Mouse (Mus musculus) intestine, embryonic 15.5 days (tissue): ENCODE results near the gene Plagl2. TPM values are rescaled to one million over a fixed set of nuclear protein-coding genes. Genes with fewer than 3 reads are reported as not detected.

Experiments used
- ATAC-seq: fragments of 200-750 bp; cut with Nextera tagmentation; 2 replicates; pipeline ENCODE4 v1.8.0; 2017; ENCODE audit warnings: moderate TSS enrichment, moderate library complexity
- H3K27ac ChIP-seq: fragments of 300-500 bp; sonication (generic); 2 replicates; pipeline ENCODE4 v1.5.1; 2015; ENCODE audit warnings: mild to moderate bottlenecking, inconsistent platforms
- H3K27me3 ChIP-seq: fragments of 300-500 bp; sonication (generic); replicated peaks from 2 replicates; pipeline ENCODE4 v1.6.1; 2015; ENCODE audit warnings: inconsistent platforms
- H3K36me3 ChIP-seq: fragments of 300-500 bp; sonication (generic); 2 replicates; pipeline ENCODE4 v1.6.1; 2015; ENCODE audit warnings: inconsistent platforms
- H3K4me1 ChIP-seq: fragments of 300-500 bp; sonication (generic); replicated peaks from 2 replicates; pipeline ENCODE4 v1.6.1; 2015; ENCODE audit warnings: inconsistent platforms
- H3K4me2 ChIP-seq: fragments of 300-500 bp; sonication (generic); replicated peaks from 2 replicates; pipeline ENCODE4 v1.6.1; 2015; ENCODE audit warnings: mild to moderate bottlenecking, inconsistent platforms
- H3K4me3 ChIP-seq: fragments of 300-500 bp; sonication (generic); replicated peaks from 2 replicates; pipeline ENCODE4 v1.5.1; 2015; ENCODE audit warnings: inconsistent platforms
- H3K9ac ChIP-seq: fragments of 300-500 bp; sonication (generic); 2 replicates; pipeline ENCODE4 v1.6.1; 2015; ENCODE audit warnings: inconsistent platforms
- H3K9me3 ChIP-seq: fragments of 300-500 bp; sonication (generic); 2 replicates; pipeline ENCODE4 v1.6.1; 2016; ENCODE audit warnings: inconsistent platforms
- WGBS: fragments of 180-500 bp; shearing (Covaris S2); methylation state at CpG from one replicate; pipeline ENCODE4 v1.1.7; 2015; 5-methylcytosine and 5-hydroxymethylcytosine counted together
- polyA plus RNA-seq: library from polyadenylated mRNA; unstranded; fragments of >200 nt; fragmentation: Nextera tagmentation; extraction: Ambion mirVana; gene quantifications from 2 replicates; pipeline ENCODE4 v1.2.1, GENCODE M21; 2015

Plagl2 gene
- polyA plus RNA-seq, 1 experiment from 2014 or later = 48.0 TPM

- no peak overlapping the region for H3K4me3 ChIP-seq
- H3K4me2 ChIP-seq = peak overlapping the region; percentile 81
- peak overlapping the region; percentile 97; the same call in 1 of the 2 replicates for H3K27ac ChIP-seq
- no peak for ATAC-seq
- H3K36me3 ChIP-seq = peaks cover 14% of the 10 kb centered on the region
- 60% methylated on average over 4 of the region's 4 CpGs for WGBS
- H3K4me1 ChIP-seq = peaks cover 23% of the 10 kb centered on the region
- no peaks in the 10 kb centered on the region for H3K27me3 ChIP-seq
- H3K9ac ChIP-seq = 0 out of 2 replicates have a peak overlapping the region, but pooled peaks have one; percentile 26
- H3K9me3 ChIP-seq = no peaks in the 10 kb centered on the region
Measured at GRCm38 (mm10) chr2:153237193-153237592, 4.0 kb downstream of the Plagl2 start.

GRCm38 (mm10) chr2:153228523-153228922, 12.7 kb downstream of the Plagl2 start:
- H3K36me3 ChIP-seq = peaks cover 38% of the 10 kb centered on the region
- H3K4me3 ChIP-seq = no peak overlapping the region
- no peak for ATAC-seq

GRCm38 (mm10) chr2:153227959-153228358, 13.3 kb downstream of the Plagl2 start:
- H3K4me1 ChIP-seq = peaks cover 14% of the 10 kb centered on the region; the same call in 1 of the 2 replicates
- H3K27me3 ChIP-seq = no peaks in the 10 kb centered on the region
- H3K9ac ChIP-seq = no peak overlapping the region
- H3K4me2 ChIP-seq = no peak overlapping the region
- H3K9me3 ChIP-seq = no peaks in the 10 kb centered on the region
- 88% methylated on average over 4 of the region's 4 CpGs for WGBS
- H3K27ac ChIP-seq = no peak overlapping the region
- peaks cover 37% of the 10 kb centered on the region for H3K36me3 ChIP-seq
- H3K4me3 ChIP-seq = no peak overlapping the region
- no peak for ATAC-seq

More at GRCm38 (mm10) chr2:153228523-153228922, 12.7 kb downstream of the Plagl2 start:
- no peaks in the 10 kb centered on the region for H3K9me3 ChIP-seq
- no peaks in the 10 kb centered on the region for H3K27me3 ChIP-seq
- peaks cover 14% of the 10 kb centered on the region; the same call in 1 of the 2 replicates for H3K4me1 ChIP-seq
- H3K4me2 ChIP-seq = no peak overlapping the region
- no peak overlapping the region for H3K9ac ChIP-seq
- H3K27ac ChIP-seq = no peak overlapping the region
- WGBS = 77% methylated on average over 5 of the region's 5 CpGs

GRCm38 (mm10) chr2:153225595-153225953, 15.7 kb downstream of the Plagl2 start:
- Histone ChIP-seq H3K9ac (peak overlapping the region; percentile 66; the same call in 1 of the 2 replicates), H3K4me2 (peak overlapping the region; percentile 70), H3K27ac (peak overlapping the region; percentile 3; the same call in 1 of the 2 replicates), H3K4me3 (peak overlapping the region; percentile 49), H3K27me3 (no peaks in the 10 kb centered on the region), H3K4me1 (peaks cover 14% of the 10 kb centered on the region; the same call in 1 of the 2 replicates), H3K9me3 (no peaks in the 10 kb centered on the region), H3K36me3 (peaks cover 17% of the 10 kb centered on the region)
- no peak; the same call in 1 of the 2 replicates for ATAC-seq
- 7% methylated on average over 3 of the region's 3 CpGs for WGBS

- H3K36me3 ChIP-seq = peaks cover 13% of the 10 kb centered on the region
- 2% methylated on average over 31 of the region's 31 CpGs for WGBS
- ATAC-seq = peak; percentile 58
- peaks cover 14% of the 10 kb centered on the region; the same call in 1 of the 2 replicates for H3K4me1 ChIP-seq
- H3K27ac ChIP-seq = peak within 1 kb of the TSS; percentile 61
- peak within 1 kb of the TSS; percentile 49 for H3K4me3 ChIP-seq
- H3K4me2 ChIP-seq = peak within 1 kb of the TSS; percentile 70
- peak within 1 kb of the TSS; percentile 66 for H3K9ac ChIP-seq
- H3K9me3 ChIP-seq = no peaks in the 10 kb centered on the region
- no peaks in the 10 kb centered on the region for H3K27me3 ChIP-seq
Measured at GRCm38 (mm10) chr2:153224946-153225594, 16.2 kb downstream of the Plagl2 start, which contains the start of gene Tspyl3. Gene Tspyl3 (minus strand): TSS chr2:153225441.

- Histone ChIP-seq H3K27ac (no peak overlapping the region), H3K9ac (no peak overlapping the region), H3K9me3 (no peaks in the 10 kb centered on the region), H3K4me3 (no peak overlapping the region), H3K36me3 (no peaks in the 10 kb centered on the region), H3K27me3 (no peaks in the 10 kb centered on the region), H3K4me2 (no peak overlapping the region), H3K4me1 (peaks cover 13% of the 10 kb centered on the region; the same call in 1 of the 2 replicates)
- 94% methylated on average over 2 of the region's 2 CpGs for WGBS
- no peak for ATAC-seq
Measured at GRCm38 (mm10) chr2:153222566-153222965, 18.7 kb downstream of the Plagl2 start.

- Histone ChIP-seq H3K9me3 (no peaks in the 10 kb centered on the region), H3K36me3 (no peaks in the 10 kb centered on the region), H3K27me3 (no peaks in the 10 kb centered on the region), H3K4me3 (no peak overlapping the region), H3K4me1 (peaks cover 13% of the 10 kb centered on the region; the same call in 1 of the 2 replicates), H3K4me2 (no peak overlapping the region), H3K9ac (no peak overlapping the region), H3K27ac (no peak overlapping the region)
- no peak for ATAC-seq
Measured at GRCm38 (mm10) chr2:153222130-153222529, 19.1 kb downstream of the Plagl2 start.

GRCm38 (mm10) chr2:153221620-153222019, 19.6 kb downstream of the Plagl2 start:
- Histone ChIP-seq H3K4me2 (no peak overlapping the region), H3K27me3 (no peaks in the 10 kb centered on the region), H3K4me1 (peaks cover 13% of the 10 kb centered on the region; the same call in 1 of the 2 replicates), H3K27ac (no peak overlapping the region), H3K9ac (no peak overlapping the region), H3K4me3 (no peak overlapping the region), H3K9me3 (no peaks in the 10 kb centered on the region), H3K36me3 (no peaks in the 10 kb centered on the region)
- WGBS = 80% methylated on average over 4 of the region's 4 CpGs
- no peak; the same call in 1 of the 2 replicates for ATAC-seq

GRCm38 (mm10) chr2:153218516-153218915, 22.7 kb downstream of the Plagl2 start:
- no peaks in the 10 kb centered on the region for H3K9me3 ChIP-seq
- no peaks in the 10 kb centered on the region for H3K27me3 ChIP-seq
- 0 out of 2 replicates have a peak overlapping the region, but pooled peaks have one; percentile 15 for H3K4me2 ChIP-seq
- ATAC-seq = peak; percentile 90
- WGBS = 62% methylated on average over 3 of the region's 3 CpGs
- H3K36me3 ChIP-seq = no peaks in the 10 kb centered on the region
- no peak overlapping the region for H3K4me3 ChIP-seq
- H3K4me1 ChIP-seq = 0 out of 2 replicates have a peak, but pooled peaks cover 2% of the 10 kb centered on the region
- H3K9ac ChIP-seq = no peak overlapping the region
- peak overlapping the region; percentile 83 for H3K27ac ChIP-seq

- Histone ChIP-seq H3K4me2 (0 out of 2 replicates have a peak overlapping the region, but pooled peaks have one; percentile 15), H3K9ac (no peak overlapping the region), H3K9me3 (no peaks in the 10 kb centered on the region), H3K27ac (peak overlapping the region; percentile 83), H3K4me3 (no peak overlapping the region), H3K27me3 (no peaks in the 10 kb centered on the region), H3K4me1 (0 out of 2 replicates have a peak, but pooled peaks cover 2% of the 10 kb centered on the region), H3K36me3 (no peaks in the 10 kb centered on the region)
- ATAC-seq = peak; percentile 51
- WGBS = 66% methylated on average over 10 of the region's 10 CpGs
Measured at GRCm38 (mm10) chr2:153217826-153218340, 23.3 kb downstream of the Plagl2 start.

- Histone ChIP-seq H3K9ac (no peak overlapping the region), H3K9me3 (no peaks in the 10 kb centered on the region), H3K27ac (no peak overlapping the region), H3K27me3 (no peaks in the 10 kb centered on the region), H3K36me3 (no peaks in the 10 kb centered on the region), H3K4me3 (no peak overlapping the region), H3K4me1 (0 out of 2 replicates have a peak, but pooled peaks cover 2% of the 10 kb centered on the region), H3K4me2 (no peak overlapping the region)
- no peak for ATAC-seq
- 89% methylated on average over 4 of the region's 4 CpGs for WGBS
Measured at GRCm38 (mm10) chr2:153215421-153215820, 25.8 kb downstream of the Plagl2 start.

- Histone ChIP-seq H3K4me1 (0 out of 2 replicates have a peak, but pooled peaks cover 2% of the 10 kb centered on the region), H3K36me3 (0 out of 2 replicates have a peak, but pooled peaks cover 2% of the 10 kb centered on the region), H3K9me3 (no peaks in the 10 kb centered on the region), H3K27me3 (no peaks in the 10 kb centered on the region), H3K4me3 (no peak overlapping the region), H3K4me2 (no peak overlapping the region), H3K9ac (no peak overlapping the region), H3K27ac (no peak overlapping the region)
- 52% methylated on average over 6 of the region's 6 CpGs for WGBS
- ATAC-seq = no peak
Measured at GRCm38 (mm10) chr2:153214771-153215259, 26.4 kb downstream of the Plagl2 start.
